Mouse (Mus musculus) kidney, postnatal 36 days (tissue): ENCODE data around the gene Bmp7.
A peak's percentile ranks its signal among the peaks of the same experiment; 100 is the strongest.

Source experiments
- DNase-seq, 2 experiments: peaks; one replicate each; pipeline ENCODE4 v3.0.0; 2021 to 2022; ENCODE audit warnings: mixed read lengths in 2 of 2

Gene Bmp7

GRCm38 (mm10) chr2:172905057-172905456 is 35.1 kb downstream of the Bmp7 start:
- no peak for DNase-seq

GRCm38 (mm10) chr2:172904614-172905013 is 35.5 kb downstream of the Bmp7 start:
- no peak for DNase-seq

GRCm38 (mm10) chr2:172903523-172903922 is 36.6 kb downstream of the Bmp7 start:
- peak; percentile 70 to 80 for DNase-seq

- peak; percentile 84 to 93 for DNase-seq
Measured at GRCm38 (mm10) chr2:172900954-172901701, 39.0 kb downstream of the Bmp7 start.

GRCm38 (mm10) chr2:172889756-172890443 is 50.2 kb downstream of the Bmp7 start:
- DNase-seq, result peak; percentile 66 to 67

- peak; percentile 51 to 57 for DNase-seq
Measured at GRCm38 (mm10) chr2:172889222-172889621, 50.9 kb downstream of the Bmp7 start.

GRCm38 (mm10) chr2:172888147-172888546 is 52.0 kb downstream of the Bmp7 start:
- no peak for DNase-seq

- DNase-seq, result no peak
Measured at GRCm38 (mm10) chr2:172885861-172886260, 54.3 kb downstream of the Bmp7 start.

GRCm38 (mm10) chr2:172884584-172884983 is 55.5 kb downstream of the Bmp7 start:
- DNase-seq, result no peak

- DNase-seq, result no peak
Measured at GRCm38 (mm10) chr2:172875201-172875600, 64.9 kb downstream of the Bmp7 start.

GRCm38 (mm10) chr2:172866356-172866755 is 73.8 kb downstream of the Bmp7 start:
- no peak for DNase-seq

- no peak for DNase-seq
Measured at GRCm38 (mm10) chr2:172865165-172865564, 75.0 kb downstream of the Bmp7 start.

GRCm38 (mm10) chr2:172864566-172864965 is 75.6 kb downstream of the Bmp7 start:
- peak in 1 of 2 experiments; percentile 28 for DNase-seq

GRCm38 (mm10) chr2:172863469-172863856 is 76.7 kb downstream of the Bmp7 start:
- DNase-seq, result no peak

GRCm38 (mm10) chr2:172862850-172863468 is 77.2 kb downstream of the Bmp7 start:
- peak; percentile 62 to 64 for DNase-seq

GRCm38 (mm10) chr2:172862424-172862823 is 77.7 kb downstream of the Bmp7 start:
- no peak for DNase-seq

- DNase-seq, result no peak
Measured at GRCm38 (mm10) chr2:172861590-172861989, 78.5 kb downstream of the Bmp7 start.

GRCm38 (mm10) chr2:172860593-172860992 is 79.5 kb downstream of the Bmp7 start:
- no peak for DNase-seq

- DNase-seq, result no peak
Measured at GRCm38 (mm10) chr2:172860104-172860503, 80.0 kb downstream of the Bmp7 start.

GRCm38 (mm10) chr2:172857048-172857447 is 83.1 kb downstream of the Bmp7 start:
- DNase-seq, result no peak

GRCm38 (mm10) chr2:172856549-172856948 is 83.6 kb downstream of the Bmp7 start:
- DNase-seq, result peak; percentile 15 to 34

- peak; percentile 44 to 60 for DNase-seq
Measured at GRCm38 (mm10) chr2:172854136-172854535, 86.0 kb downstream of the Bmp7 start.

GRCm38 (mm10) chr2:172851773-172852172 is 88.3 kb downstream of the Bmp7 start:
- no peak for DNase-seq

GRCm38 (mm10) chr2:172848193-172848592 is 91.9 kb downstream of the Bmp7 start:
- peak in 1 of 2 experiments; percentile 70 for DNase-seq
